In genomic region chr19:38480731-38481621, GRCm38 (mm10) we compare ENCODE assay signal across 8 mouse cellular contexts. TPM values are rescaled to one million over a fixed set of nuclear protein-coding genes. Genes with fewer than 3 reads are reported as not detected.
DNase-seq lines count a peak whose midpoint lies in the region; ATAC-seq and TF ChIP-seq lines count a peak whose summit lies in the region.

Gene Plce1 (plus strand): TSS chr19:38481109.

- H3K9ac ChIP-seq in forebrain, embryonic 13.5 days = peak within 1 kb of the TSS; percentile 71
- peak within 1 kb of the TSS; percentile 86 for H3K9ac ChIP-seq in limb, embryonic 14.5 days (ENCODE audit: low read depth, low read length, severe bottlenecking)
- H3K9ac ChIP-seq in midbrain, embryonic 15.5 days = peak within 1 kb of the TSS; percentile 50

- peak within 1 kb of the TSS; percentile 72 for H3K4me2 ChIP-seq in forebrain, embryonic 13.5 days
- peak within 1 kb of the TSS; percentile 84 for H3K4me2 ChIP-seq in limb, embryonic 14.5 days (replicated peaks; ENCODE audit: low read depth, low read length, severe bottlenecking)
- peak within 1 kb of the TSS; percentile 100 for H3K4me2 ChIP-seq in midbrain, embryonic 15.5 days

- no peaks in the 10 kb centered on the region for H3K36me3 ChIP-seq in E14TG2a.4 (ENCODE audit: insufficient read depth, low read length)
- no peaks in the 10 kb centered on the region for H3K36me3 ChIP-seq in forebrain, embryonic 13.5 days (ENCODE audit: poor library complexity, severe bottlenecking)
- no peaks in the 10 kb centered on the region for H3K36me3 ChIP-seq in limb, embryonic 14.5 days (ENCODE audit: control insufficient read depth, insufficient read depth, low read length)
- no peaks in the 10 kb centered on the region for H3K36me3 ChIP-seq in midbrain, embryonic 15.5 days (replicated peaks)

- H3K9me3 ChIP-seq in E14TG2a.4 (ENCODE audit: low read length) = no peaks in the 10 kb centered on the region
- H3K9me3 ChIP-seq in forebrain, embryonic 13.5 days (replicated peaks) = no peaks in the 10 kb centered on the region
- H3K9me3 ChIP-seq in limb, embryonic 14.5 days (ENCODE audit: control insufficient read depth, low read length) = no peaks in the 10 kb centered on the region
- no peaks in the 10 kb centered on the region for H3K9me3 ChIP-seq in midbrain, embryonic 15.5 days

- TF ChIP-seq CTCF in E14TG2a.4 (conservative IDR thresholded peaks at IDR 0.05; ENCODE audit: low read length) = no peak

- H3K27ac ChIP-seq in forebrain, embryonic 13.5 days = peak within 1 kb of the TSS; percentile 85; the same call in 1 of the 2 replicates
- peak within 1 kb of the TSS; percentile 81 for H3K27ac ChIP-seq in limb, embryonic 14.5 days (replicated peaks; ENCODE audit: low read depth, low read length)
- H3K27ac ChIP-seq in midbrain, embryonic 15.5 days = peak within 1 kb of the TSS; percentile 27; the same call in 1 of the 2 replicates

- H3K4me1 ChIP-seq in E14TG2a.4 (replicated peaks; ENCODE audit: low read depth, low read length) = peaks cover 25% of the 10 kb centered on the region
- H3K4me1 ChIP-seq in forebrain, embryonic 13.5 days = peaks cover 58% of the 10 kb centered on the region
- peaks cover 50% of the 10 kb centered on the region for H3K4me1 ChIP-seq in limb, embryonic 14.5 days (ENCODE audit: control insufficient read depth, insufficient read depth, low read length)
- peaks cover 39% of the 10 kb centered on the region for H3K4me1 ChIP-seq in midbrain, embryonic 15.5 days

- peak; percentile 83 for ATAC-seq in forebrain, embryonic 13.5 days
- ATAC-seq in limb, embryonic 14.5 days (ENCODE audit: low FRiP score, low read depth) = peak; percentile 75
- peak; percentile 79 for ATAC-seq in midbrain, embryonic 15.5 days (replicated peaks)
- ATAC-seq in megakaryocyte-erythroid progenitor cell, adult 5-6 weeks (replicated peaks; ENCODE audit: low FRiP score, low TSS enrichment, poor library complexity, severe bottlenecking) = no peak

- peaks cover 73% of the 10 kb centered on the region for H3K27me3 ChIP-seq in E14TG2a.4 (ENCODE audit: insufficient read depth, low read length)
- peaks cover 47% of the 10 kb centered on the region for H3K27me3 ChIP-seq in forebrain, embryonic 13.5 days
- no peaks in the 10 kb centered on the region for H3K27me3 ChIP-seq in limb, embryonic 14.5 days (ENCODE audit: control insufficient read depth, insufficient read depth, low read length)
- H3K27me3 ChIP-seq in midbrain, embryonic 15.5 days (replicated peaks) = peaks cover 45% of the 10 kb centered on the region

- TF ChIP-seq POLR2A in limb, embryonic 14.5 days (IDR thresholded peaks at IDR 0.05; ENCODE audit: borderline replicate concordance, extremely low read depth, insufficient read depth, insufficient read length) = no peak

- 0% methylated on average over 58 of the region's 90 CpGs for WGBS in forebrain, embryonic 13.5 days
- WGBS in limb, embryonic 14.5 days = under 1% methylated on average over 34 of the region's 90 CpGs
- WGBS in midbrain, embryonic 15.5 days = under 1% methylated on average over 89 of the region's 90 CpGs

- peak within 1 kb of the TSS; percentile 86 for H3K4me3 ChIP-seq in E14TG2a.4 (replicated peaks; ENCODE audit: low read length)
- H3K4me3 ChIP-seq in forebrain, embryonic 13.5 days = peak within 1 kb of the TSS; percentile 49
- H3K4me3 ChIP-seq in limb, embryonic 14.5 days (replicated peaks; ENCODE audit: low read length) = peak within 1 kb of the TSS; percentile 71
- peak within 1 kb of the TSS; percentile 62 for H3K4me3 ChIP-seq in midbrain, embryonic 15.5 days

- DNase-seq in Muller cell, postnatal 12 days (ENCODE audit: inconsistent ontology term) = peak; percentile 78
- DNase-seq in heart, postnatal 4 days = peak; percentile 66
- DNase-seq in limb, embryonic 14.5 days (ENCODE audit: low spot score) = no peak
- no peak for DNase-seq in cerebellum, adult 9-10 months

RNA-seq across cellular contexts. Expression of gene Plce1, which starts in this region (rescaled TPM):
- polyA plus RNA-seq in forebrain, embryonic 13.5 days (2015; fragmentation: Nextera tagmentation; extraction: Ambion mirVana) = 5.4 and 5.6 TPM in 2 replicates
- total RNA-seq in heart, postnatal 4 days (2021) = 10 to 100 TPM; 44.9 to 45.1 TPM
- polyA plus RNA-seq in limb, embryonic 14.5 days (2012; rRNA removed) = 10.8 and 12.6 TPM in 2 replicates
- 13.3 and 13.4 TPM in 2 replicates for polyA plus RNA-seq in limb, embryonic 14.5 days (2014; fragmentation: Nextera tagmentation; extraction: Ambion mirVana)
- polyA plus RNA-seq in midbrain, embryonic 15.5 days (2015; fragmentation: Nextera tagmentation; extraction: Ambion mirVana) = 4.0 and 5.1 TPM in 2 replicates
- total RNA-seq in megakaryocyte-erythroid progenitor cell, adult 5-6 weeks (2014; fragmentation: Nextera tagmentation) = not detected in 2 replicates
- total RNA-seq in megakaryocyte-erythroid progenitor cell, adult 5-6 weeks (2017) = not detected in 2 replicates

Comparison
In these comparisons a context has a peak if more than half of its experiments do, and no peak if none do; other contexts are left out.
1. RNA of gene Plce1 (total RNA-seq): 44.9 to 45.1 TPM in heart, postnatal 4 days; not detected in megakaryocyte-erythroid progenitor cell, adult 5-6 weeks; every median in the first group is over 10 times any median in the second.
2. DNase-seq: peak in Muller cell, postnatal 12 days (single experiment) and heart, postnatal 4 days (single experiment); none in limb, embryonic 14.5 days (single experiment) and cerebellum, adult 9-10 months (single experiment).
3. H3K27ac ChIP-seq: peak in every context shown above with its lines; median percentile 85 in forebrain, embryonic 13.5 days; 81 in limb, embryonic 14.5 days; 27 in midbrain, embryonic 15.5 days.
4. Peak in every context shown above with its lines, with median percentiles within 50 percentile points of each other: H3K4me3 ChIP-seq, H3K4me2 ChIP-seq and H3K9ac ChIP-seq.